Comparison of ENCODE assay signal across 15 mouse cellular contexts in the genomic region with DNA sequence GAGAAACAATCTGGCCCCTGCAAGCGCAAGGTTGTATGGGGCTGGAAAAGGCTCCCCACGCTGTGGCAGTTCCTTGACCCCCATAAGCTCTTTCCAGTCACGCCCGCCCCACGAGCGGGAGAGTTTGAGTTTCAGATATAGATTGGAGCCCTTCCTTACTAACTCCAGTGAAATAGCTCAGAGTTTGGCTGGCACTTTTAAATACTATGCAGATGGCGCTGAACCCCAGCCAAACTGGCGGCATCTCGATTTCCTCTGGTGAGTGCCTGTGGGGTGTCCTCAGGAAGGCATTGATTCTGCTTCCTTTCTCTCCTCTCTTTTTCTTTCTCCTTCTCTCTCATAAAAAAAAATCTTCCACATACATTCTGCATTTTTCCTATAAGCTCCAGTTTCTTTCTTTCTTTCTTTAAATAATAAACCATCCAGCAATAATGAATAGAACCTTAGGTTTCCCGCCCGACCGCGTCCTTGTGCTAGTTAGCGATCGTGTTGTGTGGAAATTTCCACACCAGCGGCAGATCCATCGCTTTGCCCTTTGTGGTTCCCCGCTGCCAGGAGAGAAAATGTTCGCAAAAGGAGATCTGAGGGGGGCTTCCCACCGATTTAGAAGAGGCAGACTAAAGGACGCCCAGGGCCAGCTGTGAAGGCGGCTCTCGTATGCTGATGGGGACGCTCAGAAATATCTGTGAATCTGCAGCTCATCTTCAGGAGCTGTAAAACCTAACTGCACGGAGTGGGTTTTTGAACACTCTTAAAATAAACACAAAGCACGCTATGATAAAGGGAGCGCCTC.
DNase-seq lines count a peak whose midpoint lies in the region; ATAC-seq and TF ChIP-seq lines count a peak whose summit lies in the region.
"Had no signal": no experiment of that assay in that cellular context is flagged by ENCODE, and none has a peak within 500 bp of the region (broad histone marks: within the 10 kb centered on the region; RNA-seq: fewer than 3 reads in every experiment).

No protein-coding gene starts in this region.

- TF ChIP-seq CTCF in brain, embryonic 14.5 days (IDR thresholded peaks at IDR 0.05; ENCODE audit: borderline replicate concordance, extremely low read depth, insufficient read depth, insufficient read length), result no peak

- H3K9ac ChIP-seq in hindbrain, embryonic 14.5 days, result no peak overlapping the region
- H3K9ac ChIP-seq: embryonic facial prominence, embryonic 12.5 days; intestine, embryonic 15.5 days; limb, embryonic 15.5 days had no signal

- WGBS in hindbrain, embryonic 14.5 days, result 86% methylated on average over 27 of the region's 27 CpGs

- H3K4me1 ChIP-seq in hindbrain, embryonic 14.5 days (replicated peaks; ENCODE audit: control insufficient read depth, insufficient read depth, low read length), result no peaks in the 10 kb centered on the region
- H3K4me1 ChIP-seq: embryonic facial prominence, embryonic 12.5 days; intestine, embryonic 15.5 days; limb, embryonic 15.5 days had no signal

- no peaks in the 10 kb centered on the region for H3K27me3 ChIP-seq in hindbrain, embryonic 14.5 days (ENCODE audit: control insufficient read depth, insufficient read depth, low read length)
- H3K27me3 ChIP-seq: intestine, embryonic 15.5 days; limb, embryonic 15.5 days had no signal

- no peak for TF ChIP-seq POLR2A in brain, embryonic 14.5 days (IDR thresholded peaks at IDR 0.05; ENCODE audit: borderline replicate concordance, extremely low read depth, insufficient read depth, insufficient read length, poor library complexity, severe bottlenecking)

- peak; percentile 71 for DNase-seq in brain, embryonic 14.5 days (ENCODE audit: low read depth)
- DNase-seq in cerebellum, adult 18-20 months, result peak; percentile 76 to 81
- DNase-seq in frontal cortex, postnatal 25 days (ENCODE audit: low spot score in 2 of 2), result peak; percentile 57 to 64
- DNase-seq in left cerebral cortex, postnatal 10 days (ENCODE audit: extremely low spot score in 1 of 2, low spot score in 2 of 2), result peak; percentile 64 to 74
- DNase-seq in retina, postnatal 1 day, result no peak
- no peak for DNase-seq in adrenal gland, adult (ENCODE audit: inconsistent age in 2 of 2, low spot score in 1 of 2)
- DNase-seq in hindbrain, embryonic 14.5 days (ENCODE audit: low spot score), result no peak
- no peak for DNase-seq in c-Kit-positive CD71-positive TER-119-positive erythroid progenitor cells, embryonic 14.5 days (ENCODE audit: low spot score)
- DNase-seq: adrenal gland, adult 2 months; thymus, postnatal 4 days had no signal

- no peak overlapping the region for H3K4me2 ChIP-seq in hindbrain, embryonic 14.5 days (replicated peaks)
- H3K4me2 ChIP-seq: embryonic facial prominence, embryonic 12.5 days; heart, embryonic 11.5 days; intestine, embryonic 15.5 days; limb, embryonic 15.5 days had no signal

- H3K27ac ChIP-seq in hindbrain, embryonic 14.5 days, result no peak overlapping the region
- H3K27ac ChIP-seq: embryonic facial prominence, embryonic 12.5 days; intestine, embryonic 15.5 days; limb, embryonic 15.5 days; macrophage had no signal

- H3K9me3 ChIP-seq in hindbrain, embryonic 14.5 days (ENCODE audit: control insufficient read depth, low read length), result peaks cover 9% of the 10 kb centered on the region; the same call in 1 of the 2 replicates
- H3K9me3 ChIP-seq: embryonic facial prominence, embryonic 12.5 days; intestine, embryonic 15.5 days; limb, embryonic 15.5 days had no signal

- no peak overlapping the region for H3K4me3 ChIP-seq in hindbrain, embryonic 14.5 days (replicated peaks; ENCODE audit: low read length)
- H3K4me3 ChIP-seq: embryonic facial prominence, embryonic 12.5 days; intestine, embryonic 15.5 days; limb, embryonic 15.5 days had no signal

- ATAC-seq in hindbrain, embryonic 14.5 days (ENCODE audit: low FRiP score), result no peak
- ATAC-seq: intestine, embryonic 15.5 days had no signal

- no peaks in the 10 kb centered on the region for H3K36me3 ChIP-seq in hindbrain, embryonic 14.5 days (replicated peaks; ENCODE audit: control insufficient read depth, insufficient read depth)
- H3K36me3 ChIP-seq: embryonic facial prominence, embryonic 12.5 days; intestine, embryonic 15.5 days; limb, embryonic 15.5 days had no signal

- intact Hi-C loops in left cerebral cortex, postnatal 10 days (cut with DNase I), result no loop called here

Comparison
In these comparisons a context has a peak if more than half of its experiments do, and no peak if none do; other contexts are left out.
1. DNase-seq: peak in brain, embryonic 14.5 days (single experiment), cerebellum, adult 18-20 months (2 of 2), frontal cortex, postnatal 25 days (2 of 2) and left cerebral cortex, postnatal 10 days (2 of 2); none in retina, postnatal 1 day (single experiment), adrenal gland, adult (0 of 2), hindbrain, embryonic 14.5 days (single experiment) and c-Kit-positive CD71-positive TER-119-positive erythroid progenitor cells, embryonic 14.5 days (single experiment).